Mouse (Mus musculus) cerebellum, adult 11-12 months (tissue): ENCODE results near the gene Spred2.
A peak's percentile ranks its signal among the peaks of the same experiment; 100 is the strongest.

Source experiments
- DNase-seq: peaks from one replicate; pipeline ENCODE4 v3.0.0; 2022

The Spred2 gene

DNA sequence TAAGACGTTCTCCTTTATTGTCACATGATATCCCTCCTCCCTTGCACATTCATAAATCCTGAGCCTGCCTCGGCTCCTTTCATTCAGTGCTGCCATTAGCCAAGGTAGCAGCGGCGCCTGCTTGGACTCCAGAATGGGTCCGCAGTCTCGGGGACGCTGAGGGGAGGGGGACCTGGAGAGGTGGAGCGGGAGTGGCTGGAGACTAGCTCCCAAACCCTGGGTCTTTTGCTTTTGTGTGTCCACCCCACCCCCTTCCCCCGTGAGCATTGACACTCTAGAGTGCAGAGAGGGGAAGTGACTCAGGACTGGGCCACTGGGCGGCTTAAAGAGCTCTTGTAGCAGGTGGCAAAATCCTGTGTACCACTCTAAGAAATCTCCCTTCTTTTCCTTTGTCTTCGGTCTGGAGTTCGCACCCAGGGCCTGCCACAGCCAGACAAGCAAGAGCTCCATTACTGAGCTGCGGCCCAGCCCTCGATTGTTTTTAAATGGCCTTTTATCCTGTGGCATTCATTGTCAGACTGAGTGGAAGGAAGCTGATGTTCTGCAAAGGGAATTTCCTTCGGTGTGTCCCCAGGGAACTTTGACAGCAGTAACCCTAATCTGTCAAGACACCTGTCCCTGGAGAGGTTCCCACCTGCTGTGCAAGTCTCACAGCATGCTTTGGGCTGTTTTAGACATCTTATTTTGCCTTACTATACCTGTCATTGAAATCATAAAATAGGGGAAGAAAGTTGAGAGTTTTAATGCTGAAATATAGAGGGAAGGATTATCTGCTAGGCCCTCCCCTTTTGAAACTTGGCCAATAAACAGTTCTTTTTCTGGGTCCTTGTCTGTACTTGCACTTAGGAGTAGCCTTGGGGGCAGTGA lies 2.0 kb downstream of the Spred2 start:
- DNase-seq: peak; percentile 86

DNA sequence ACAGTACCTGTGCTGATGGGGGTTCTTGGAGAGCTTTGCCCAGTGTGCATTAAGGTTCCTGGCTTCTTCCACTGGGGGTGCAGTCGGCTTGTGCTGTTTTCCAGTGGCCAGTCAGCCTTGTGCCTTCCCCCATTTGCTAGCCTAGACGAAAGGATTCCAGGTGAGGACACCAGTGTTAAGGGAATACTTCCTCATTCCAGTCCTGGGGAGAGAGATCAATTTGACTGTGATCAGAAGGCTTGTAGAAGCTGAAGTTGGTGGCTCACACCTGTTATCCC lies 2.6 kb downstream of the Spred2 start:
- DNase-seq: peak; percentile 53

DNA sequence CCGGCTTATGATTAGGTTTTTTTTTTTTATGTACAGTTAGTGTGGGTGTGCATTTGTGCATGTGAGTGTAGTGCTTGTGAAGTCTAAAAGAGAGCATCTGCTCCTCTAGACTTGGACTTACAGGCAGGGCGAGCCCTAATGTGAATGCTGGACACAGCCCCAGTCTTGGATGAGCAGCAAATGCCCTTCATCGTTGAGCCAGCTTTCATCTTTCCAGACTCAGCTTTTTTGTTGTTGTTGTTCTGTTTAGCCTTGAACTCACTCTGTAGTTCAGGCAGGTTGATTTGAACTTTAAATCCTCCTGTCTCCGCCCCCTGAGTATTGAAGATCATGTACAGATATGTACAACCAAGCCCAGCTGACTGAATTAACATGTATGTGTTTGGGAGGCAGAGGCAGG lies 4.5 kb downstream of the Spred2 start:
- peak; percentile 47 for DNase-seq

DNA sequence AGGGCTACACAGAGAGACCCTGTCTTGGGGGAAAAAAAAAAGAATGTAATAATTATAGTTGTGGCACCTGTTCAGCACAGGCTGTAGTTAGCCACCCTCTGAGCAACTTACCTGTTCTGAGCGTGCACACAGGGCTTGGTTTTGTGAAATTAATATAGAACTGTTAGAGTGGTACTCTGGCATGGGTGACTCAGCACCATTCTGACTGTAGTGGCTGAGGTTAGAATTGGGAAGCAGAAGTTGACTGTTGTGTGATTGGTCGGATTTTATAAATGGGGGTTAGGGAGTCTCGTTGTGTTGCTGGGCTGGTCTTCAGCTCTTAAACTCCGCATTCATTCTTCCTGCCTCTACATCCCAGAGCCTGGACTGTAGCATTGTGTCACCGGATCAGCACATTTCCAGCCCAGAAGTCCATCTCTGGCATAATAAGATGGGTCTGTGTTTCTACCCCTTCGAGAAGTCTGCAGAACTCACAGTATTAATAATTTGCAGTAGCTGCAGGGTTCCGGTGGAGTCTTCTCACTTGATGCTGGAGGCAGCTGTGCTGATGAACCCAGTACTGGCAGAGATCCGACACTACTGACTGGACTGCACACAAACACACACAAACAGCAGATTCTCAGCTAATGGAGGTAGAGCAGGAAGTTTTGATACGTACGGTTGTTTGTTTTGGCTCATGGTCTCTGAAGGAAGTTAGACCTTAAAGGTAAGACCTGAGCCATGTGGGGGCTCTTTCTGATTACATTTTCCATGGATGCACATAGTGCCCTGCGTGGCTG lies 5.1 kb downstream of the Spred2 start:
- peak; percentile 43 for DNase-seq

DNA sequence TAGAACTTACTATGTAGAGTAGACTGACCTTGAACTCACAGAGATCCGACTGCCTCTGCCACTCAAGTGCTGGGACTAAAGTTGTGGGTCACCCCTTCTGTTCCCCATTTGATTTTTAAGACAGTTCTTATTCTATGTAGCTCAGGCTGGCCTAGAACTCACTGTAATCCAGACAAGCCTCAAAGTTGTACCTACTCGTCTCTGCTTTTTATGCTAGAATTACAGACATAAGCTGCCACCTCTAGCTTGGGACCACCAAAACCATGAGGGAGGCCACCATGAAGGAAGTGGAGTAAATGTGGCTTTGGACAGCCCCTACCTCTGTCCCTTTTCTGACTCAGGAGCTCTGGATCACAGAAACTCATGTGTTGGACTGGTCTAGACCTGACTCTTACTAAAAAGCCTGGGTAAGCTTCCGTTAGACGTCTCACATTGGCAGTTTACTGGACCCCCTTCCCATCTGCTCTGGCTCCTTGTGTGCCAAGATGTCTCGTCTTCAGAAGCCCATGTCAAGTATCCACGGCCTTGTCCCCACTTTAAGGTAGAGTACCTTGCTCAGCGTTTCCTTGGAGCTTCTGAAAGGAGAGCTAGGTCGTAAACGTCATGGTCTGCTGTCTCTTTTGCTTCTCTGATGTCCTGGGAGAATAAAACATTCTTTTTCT lies 7.5 kb downstream of the Spred2 start:
- DNase-seq: peak; percentile 31

DNA sequence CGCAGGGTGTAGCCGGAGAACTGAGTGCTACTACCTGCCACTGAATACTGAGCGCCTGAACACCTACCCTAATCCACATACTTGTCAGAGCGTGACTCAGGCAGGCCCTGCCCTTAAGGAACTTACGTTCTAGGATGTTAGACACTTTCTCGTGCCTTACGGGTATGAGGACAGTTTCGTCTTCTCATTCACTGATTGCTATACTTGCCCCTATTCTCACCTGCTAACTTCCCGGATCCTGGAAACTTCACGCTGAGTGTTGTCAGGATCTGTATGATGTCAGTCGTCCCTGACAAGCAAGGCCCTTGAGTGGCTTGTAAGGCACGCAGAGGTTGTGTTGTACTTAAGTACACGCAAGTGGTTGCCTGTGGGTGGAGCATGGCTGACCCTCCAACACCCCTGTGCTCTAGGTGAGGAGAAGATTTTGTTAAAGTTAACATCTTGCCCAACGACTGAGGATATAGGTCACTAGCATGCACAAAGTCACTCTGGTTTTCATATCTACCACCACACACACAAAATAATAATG lies 8.9 kb downstream of the Spred2 start:
- DNase-seq: peak; percentile 38

DNA sequence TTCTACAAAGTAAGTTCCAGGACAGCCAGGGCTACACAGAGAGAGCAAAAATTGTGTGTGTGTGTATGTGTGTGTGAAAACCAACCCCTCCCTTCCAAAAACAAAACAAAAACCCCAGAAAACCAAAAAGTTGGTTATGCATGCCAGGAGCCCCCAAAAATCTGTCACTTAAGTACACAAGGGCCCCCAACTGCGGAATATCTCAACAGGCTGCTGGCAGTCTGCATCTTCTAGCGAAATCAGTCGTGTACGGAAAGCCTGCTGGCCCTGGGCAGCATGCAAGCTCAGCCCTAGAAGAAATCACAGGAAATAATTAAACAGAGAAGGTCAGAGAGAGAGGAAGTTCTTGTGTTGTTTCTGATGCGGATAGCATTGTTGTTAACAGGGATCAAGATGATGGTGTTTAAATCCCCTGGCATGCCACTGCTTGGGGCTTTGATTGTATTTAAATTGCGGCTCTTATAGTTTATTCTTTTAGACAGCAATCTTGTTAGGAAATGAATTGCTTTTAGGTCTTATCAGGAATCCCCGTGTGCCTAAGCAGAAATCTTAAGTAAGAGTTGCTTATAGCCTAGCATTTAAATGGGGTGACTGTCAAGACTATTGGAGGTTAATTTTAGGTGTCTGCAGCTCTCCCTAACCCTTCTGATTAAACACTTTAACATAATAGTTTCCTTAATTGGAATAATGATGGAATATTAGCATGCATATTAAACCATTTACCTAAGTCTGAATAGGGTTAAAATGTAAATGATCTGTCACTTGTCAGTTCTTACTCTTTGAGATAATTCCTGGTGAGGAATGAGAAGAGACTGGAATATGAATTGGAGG lies 11.6 kb downstream of the Spred2 start:
- peak; percentile 62 for DNase-seq

DNA sequence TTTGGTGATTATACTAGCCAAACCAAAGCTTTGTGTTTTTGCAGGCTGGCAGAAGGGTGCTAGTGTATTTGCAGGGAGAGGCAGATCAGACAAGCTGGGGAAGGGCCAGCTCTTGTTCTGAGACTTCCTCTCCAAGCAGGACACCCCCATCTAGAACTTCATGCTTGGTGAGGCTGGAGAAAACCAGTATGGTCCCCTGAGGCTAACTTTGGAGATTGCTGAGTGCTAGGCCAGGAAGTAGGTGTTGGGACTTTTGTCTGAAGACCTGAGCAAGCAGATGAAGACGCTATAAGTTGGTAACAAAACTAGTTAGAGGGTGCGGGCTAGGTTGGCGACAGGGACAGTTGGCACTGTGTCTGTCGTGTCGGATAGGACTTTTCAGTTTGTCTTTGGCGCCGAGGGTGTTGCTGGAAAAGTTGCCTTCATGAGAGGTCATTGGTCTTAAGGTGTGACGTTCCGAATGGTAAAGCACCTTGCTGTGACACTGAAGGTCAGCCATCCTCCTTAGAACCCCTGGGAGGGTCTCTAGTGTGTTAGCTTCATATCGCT lies 14.4 kb downstream of the Spred2 start:
- peak; percentile 73 for DNase-seq

DNA sequence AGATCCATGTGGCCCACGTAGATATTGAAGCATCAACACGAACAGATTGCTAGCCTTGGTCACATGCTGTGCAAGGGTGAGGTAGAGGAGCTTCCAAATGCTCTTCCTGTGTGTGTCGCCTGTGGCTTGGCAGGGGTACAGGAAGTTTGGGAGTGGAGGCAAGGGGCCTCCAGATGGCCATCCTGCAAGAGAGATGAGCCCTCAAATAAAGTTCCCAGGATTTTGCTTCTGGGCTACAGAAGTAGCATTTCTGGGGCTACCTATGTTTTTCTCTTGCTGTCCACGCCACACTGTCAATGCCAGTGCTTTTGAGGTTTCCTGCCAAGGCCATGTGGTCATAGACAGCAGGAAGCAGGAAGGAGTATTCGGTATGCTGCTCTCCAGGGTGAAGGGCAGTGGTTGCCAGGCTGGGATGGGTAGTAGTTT lies 15.1 kb downstream of the Spred2 start:
- DNase-seq: peak; percentile 99

DNA sequence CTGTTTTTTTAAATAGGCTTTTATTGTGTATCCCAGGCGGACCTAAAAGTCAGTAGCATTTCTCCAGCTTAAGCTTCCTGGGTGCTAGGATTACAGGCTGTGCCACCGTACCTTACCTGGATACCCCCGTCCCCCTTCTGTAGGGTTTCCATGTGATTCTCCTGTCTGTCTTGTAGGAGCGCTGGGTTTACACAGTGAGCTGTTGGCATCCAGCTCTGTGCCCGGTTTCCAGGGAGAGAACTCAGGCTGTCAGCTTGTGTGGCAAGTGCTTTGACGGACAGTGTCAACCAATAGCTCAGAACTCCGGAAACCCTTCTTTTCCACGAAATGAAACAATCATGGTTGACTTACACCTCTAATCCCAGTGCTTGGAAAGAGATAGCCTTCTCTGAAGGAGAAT lies 15.7 kb downstream of the Spred2 start:
- peak; percentile 80 for DNase-seq

DNA sequence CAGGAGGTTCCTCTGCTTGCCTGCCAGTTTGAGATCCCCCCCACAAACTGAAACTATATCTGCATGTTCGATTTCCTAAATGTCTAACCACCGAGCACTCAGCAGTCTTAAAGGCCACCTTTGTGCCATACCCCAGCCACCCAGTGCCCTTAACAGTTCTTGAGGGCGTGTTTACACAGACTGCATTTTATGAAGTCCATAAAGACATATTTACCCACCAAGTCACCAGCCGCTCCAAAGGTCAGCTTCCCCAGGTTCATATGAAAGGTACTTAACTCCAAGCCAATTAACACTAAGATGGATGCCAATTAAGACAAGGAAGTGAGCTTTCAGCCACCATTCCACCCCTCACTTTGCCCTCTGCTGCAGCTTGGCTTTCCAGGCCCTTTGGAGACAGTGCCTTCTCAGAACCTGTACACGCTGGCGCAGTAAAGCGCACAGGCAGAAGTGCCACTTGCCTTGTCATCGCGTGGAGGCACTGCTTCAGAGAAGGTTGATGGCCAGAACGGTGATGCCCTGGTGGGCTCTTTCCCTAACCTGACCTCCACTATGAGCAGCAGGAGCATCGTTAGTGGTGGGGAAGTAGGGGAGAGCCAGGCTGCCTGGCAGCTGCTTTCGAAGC lies 17.1 kb downstream of the Spred2 start:
- DNase-seq: peak; percentile 54

DNA sequence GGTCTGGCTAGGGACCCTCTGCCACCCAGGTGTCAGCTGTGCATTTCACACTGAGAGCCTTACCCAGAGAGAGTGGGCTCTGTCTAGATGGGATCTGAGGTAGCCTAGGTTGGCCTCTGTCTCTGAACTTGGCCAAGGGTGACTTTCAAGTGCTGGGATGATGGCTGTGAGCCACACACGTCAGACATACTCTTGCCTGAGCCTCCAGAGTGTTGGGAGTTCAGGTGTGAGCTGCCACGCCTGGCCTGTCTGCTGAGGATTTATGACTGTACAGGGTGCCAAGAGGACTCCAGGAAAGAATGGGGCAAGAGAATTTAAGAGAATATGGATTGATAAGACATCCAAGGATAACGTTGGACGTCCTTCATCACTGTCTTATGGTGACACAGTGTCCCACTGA lies 17.8 kb downstream of the Spred2 start:
- peak; percentile 60 for DNase-seq

DNA sequence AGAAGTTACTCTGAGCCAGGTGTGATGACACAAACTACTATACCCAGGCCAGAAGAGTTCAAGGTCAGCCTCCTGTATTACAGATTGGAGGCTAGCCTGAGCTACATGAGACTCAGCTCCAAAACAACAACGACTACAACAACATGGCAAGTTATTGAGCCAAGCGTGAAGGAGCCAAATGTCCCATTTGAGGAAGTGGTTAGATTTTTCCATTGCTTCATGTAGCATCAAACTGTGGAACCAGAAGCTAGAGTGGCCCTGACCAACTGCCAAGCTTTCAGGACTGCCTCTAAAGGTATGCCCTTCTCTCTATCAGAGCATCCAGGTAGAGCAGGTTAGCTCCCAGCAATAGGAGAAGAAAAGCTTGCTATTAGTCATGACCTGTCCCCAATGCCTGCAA lies 19.6 kb downstream of the Spred2 start:
- DNase-seq: no peak

DNA sequence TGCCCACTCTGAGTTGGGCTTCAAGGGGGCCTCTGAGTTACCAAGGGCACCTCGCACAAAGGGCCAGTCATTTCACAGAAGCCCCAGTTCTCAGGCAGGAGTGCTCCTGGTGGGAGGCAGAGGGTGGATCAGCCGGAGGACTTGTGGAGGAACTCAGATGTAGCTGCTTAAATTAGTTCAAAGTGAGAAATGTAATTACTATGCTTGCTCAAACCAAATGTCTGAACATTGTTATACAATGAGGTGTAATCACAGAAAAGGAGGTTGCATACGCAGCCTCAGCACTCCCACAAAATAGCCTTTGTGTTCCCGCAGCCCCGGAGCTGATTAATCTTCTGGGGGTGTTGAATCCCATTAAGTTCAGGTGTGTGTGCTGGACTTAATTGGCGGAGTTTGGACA lies 20.5 kb downstream of the Spred2 start:
- DNase-seq: no peak

DNA sequence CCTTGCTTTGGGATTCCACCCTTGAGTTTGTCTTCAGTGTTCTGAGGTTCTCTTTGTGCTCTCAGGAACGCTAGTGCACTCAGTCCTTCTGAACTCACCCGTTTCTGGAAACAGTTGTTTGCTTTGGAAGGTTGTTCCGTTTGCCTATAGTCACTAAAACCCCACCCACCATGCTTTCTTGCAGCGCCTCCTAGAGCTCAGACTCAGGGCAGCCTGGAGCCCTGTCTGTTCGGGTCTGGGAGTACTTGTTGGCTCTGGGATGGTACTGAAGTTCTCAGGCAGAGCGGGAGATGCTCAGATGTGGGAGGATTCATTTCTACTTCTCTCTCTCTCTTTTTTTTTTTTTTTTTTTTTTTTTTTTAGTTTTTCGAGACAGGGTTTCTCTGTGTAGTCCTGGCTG lies 22.5 kb downstream of the Spred2 start:
- DNase-seq: no peak

DNA sequence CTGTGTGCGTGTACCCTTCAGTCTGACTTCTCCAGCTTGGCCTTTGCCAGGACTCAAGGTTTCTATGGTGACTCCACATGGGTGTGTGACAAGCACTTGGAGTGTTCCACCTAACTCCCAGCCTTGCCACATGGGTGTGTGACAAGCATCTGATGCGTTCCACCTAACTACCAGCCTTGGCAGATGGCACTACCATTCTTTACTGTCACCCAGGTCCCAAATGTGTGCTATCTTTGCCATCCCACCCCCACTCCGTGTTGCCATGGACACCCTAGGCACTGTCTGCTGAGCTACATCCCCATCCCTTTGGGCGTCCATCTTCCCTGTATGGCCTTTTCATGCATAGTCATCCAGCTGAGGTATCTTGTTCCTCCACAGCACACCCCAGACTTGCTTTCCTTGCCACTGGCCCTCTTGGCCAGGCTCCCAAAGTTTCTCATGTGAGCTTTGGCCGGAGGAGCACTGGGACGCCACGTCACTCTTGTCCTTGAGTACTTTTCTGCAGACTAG lies 23.5 kb downstream of the Spred2 start:
- DNase-seq: peak; percentile 58

DNA sequence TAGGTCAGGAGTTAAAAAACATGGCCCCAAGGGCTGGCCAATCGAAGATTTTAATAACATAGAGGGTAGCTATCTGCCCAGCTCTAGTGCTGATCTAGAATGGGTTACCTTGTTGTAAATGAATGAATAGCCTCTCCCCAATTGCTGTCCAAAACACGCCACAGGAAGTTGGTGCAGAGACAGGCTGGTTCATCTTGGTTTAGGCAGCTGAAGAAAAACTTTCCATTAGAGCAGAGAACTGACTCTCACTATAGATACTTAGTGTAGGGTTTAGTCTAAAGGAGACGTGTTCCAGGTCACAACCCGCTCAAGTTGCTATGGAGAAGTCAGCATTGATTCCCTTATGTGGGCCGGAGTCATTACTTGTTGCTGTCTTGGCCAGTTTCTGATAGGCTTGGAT lies 25.6 kb downstream of the Spred2 start:
- no peak for DNase-seq

DNA sequence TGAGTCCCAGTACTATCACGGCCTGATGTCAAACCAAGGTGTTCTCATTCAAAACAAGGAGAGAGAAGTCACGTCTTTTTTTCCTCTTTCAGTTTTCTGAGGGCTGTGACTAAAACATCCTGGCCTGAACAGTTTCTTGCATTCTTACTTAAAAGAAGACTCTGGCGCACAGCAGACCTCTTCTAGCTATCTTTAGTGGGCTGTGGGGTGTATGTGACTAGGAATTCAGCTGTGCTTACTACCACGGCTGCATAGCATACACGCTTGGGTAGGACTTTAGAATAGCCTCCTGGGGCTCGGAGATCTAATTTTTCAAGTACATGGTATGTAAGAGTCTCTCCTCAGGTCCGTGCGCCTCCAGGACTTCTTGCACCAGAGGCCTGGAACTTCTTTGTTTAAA lies 26.0 kb downstream of the Spred2 start:
- no peak for DNase-seq

DNA sequence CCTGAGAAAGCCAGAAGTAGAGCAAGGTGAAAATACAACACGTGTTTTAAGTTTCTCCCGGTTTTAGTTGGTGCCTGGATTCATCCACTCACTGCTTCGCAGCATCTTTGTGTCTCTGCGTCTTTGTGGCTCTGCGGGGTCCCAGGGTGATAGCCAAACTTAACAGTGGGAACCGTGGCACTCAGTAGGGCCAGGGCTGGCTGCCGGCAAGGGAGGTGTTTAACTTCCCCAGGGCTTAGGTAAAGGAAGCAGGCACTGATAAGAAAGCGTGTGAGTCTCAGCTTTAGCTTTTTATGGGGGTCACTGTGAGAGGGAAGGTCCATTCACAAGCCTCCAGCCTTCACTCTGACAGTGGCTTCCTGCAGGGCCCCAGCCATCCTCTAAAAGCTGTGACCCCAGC lies 28.8 kb downstream of the Spred2 start:
- DNase-seq: peak; percentile 54

DNA sequence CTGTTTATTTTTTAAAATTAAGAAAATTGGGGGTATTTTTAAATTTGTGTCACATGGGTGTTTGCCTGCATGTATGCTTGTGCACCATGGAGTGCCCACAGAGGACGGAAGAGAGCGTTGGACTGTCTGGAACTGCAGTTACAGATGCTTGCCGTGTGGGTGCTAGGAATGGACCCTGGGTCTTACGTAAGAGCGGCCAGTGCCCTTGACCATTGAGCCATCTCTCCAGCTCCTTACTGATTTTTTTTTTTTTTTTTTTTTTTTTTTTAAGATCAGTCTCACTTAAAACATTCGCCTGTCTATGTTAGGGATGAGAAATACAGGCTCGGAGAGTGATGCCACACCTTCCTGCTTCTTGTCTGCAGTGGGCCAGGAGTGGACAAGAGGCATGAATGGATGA lies 29.7 kb downstream of the Spred2 start:
- DNase-seq: no peak

DNA sequence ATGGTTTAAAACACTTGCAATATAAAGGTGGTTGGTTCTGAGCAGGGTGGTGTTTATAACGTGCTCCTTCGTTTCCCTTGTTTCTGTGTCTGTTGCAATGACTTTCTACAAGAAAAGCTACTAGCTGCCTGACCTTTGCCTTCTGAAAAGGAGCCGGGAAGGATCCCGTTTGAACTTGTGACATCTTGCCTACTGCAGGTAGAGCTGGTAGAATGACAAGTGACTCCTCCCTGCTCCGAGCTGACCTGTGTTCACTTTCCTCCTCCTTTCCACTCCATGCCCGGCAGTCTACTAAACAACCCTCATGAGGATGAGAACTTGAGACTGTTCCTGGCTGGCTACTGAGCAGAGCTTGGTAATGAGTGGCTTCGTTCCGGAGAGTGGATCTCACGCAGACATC lies 30.9 kb downstream of the Spred2 start:
- DNase-seq: no peak

DNA sequence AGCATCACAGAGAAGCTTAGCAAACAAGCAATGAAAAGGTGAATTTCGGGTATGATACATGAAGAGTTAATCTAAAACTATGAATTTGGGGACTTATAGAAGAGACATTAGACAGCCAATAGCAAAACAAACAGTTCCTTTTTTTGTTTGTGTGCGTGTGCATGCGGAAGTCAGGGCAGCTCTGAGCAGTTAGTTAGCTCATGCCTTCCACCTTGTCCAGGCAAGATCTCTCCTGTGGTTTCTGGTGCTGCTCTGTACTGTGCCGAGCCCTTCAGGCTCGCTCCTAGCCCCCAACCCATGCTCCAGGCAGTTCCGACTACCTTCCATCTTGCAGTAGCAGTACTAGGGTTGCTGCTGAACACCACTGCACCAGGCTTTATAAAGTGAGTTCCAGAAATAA lies 31.5 kb downstream of the Spred2 start:
- no peak for DNase-seq
